Mouse (Mus musculus) limb, embryonic 14.5 days (tissue): ENCODE results near the gene Arhgap33. TPM values are rescaled to one million over a fixed set of nuclear protein-coding genes. Genes with fewer than 3 reads are reported as not detected.

Source experiments
- ATAC-seq: fragments of 200-750 bp; cut with Nextera tagmentation; 2 replicates; pipeline ENCODE4 v1.8.0; 2017; ENCODE audit warnings: low read depth, moderate number of reproducible peaks, moderate TSS enrichment; ENCODE audit not compliant: low FRiP score
- DNase-seq: peaks from one replicate; pipeline ENCODE4 v3.0.0-alpha.2; 2015; ENCODE audit warnings: low spot score
- H3K27ac ChIP-seq: fragments of 300-500 bp; sonication (generic); replicated peaks from 2 replicates; pipeline ENCODE4 v1.5.1; 2014; ENCODE audit warnings: low read depth, mild to moderate bottlenecking, low read length, moderate library complexity, mixed read lengths
- H3K27me3 ChIP-seq: fragments of 300-500 bp; sonication (generic); 2 replicates; pipeline ENCODE4 v1.6.1; 2014; ENCODE audit warnings: low read length, mixed read lengths; ENCODE audit not compliant: control insufficient read depth, insufficient read depth
- H3K36me3 ChIP-seq: fragments of 300-500 bp; sonication (generic); 2 replicates; pipeline ENCODE4 v1.6.1; 2014; ENCODE audit warnings: mild to moderate bottlenecking, low read length, moderate library complexity, mixed read lengths; ENCODE audit not compliant: control insufficient read depth, insufficient read depth
- H3K4me1 ChIP-seq: fragments of 300-500 bp; sonication (generic); 2 replicates; pipeline ENCODE4 v1.6.1; 2014; ENCODE audit warnings: antibody characterized with exemption, low read length, mixed read lengths; ENCODE audit not compliant: control insufficient read depth, insufficient read depth
- H3K4me2 ChIP-seq: fragments of 300-500 bp; sonication (generic); replicated peaks from 2 replicates; pipeline ENCODE4 v1.6.1; 2014; ENCODE audit warnings: low read depth, mild to moderate bottlenecking, low read length, moderate library complexity; ENCODE audit not compliant: severe bottlenecking
- H3K4me3 ChIP-seq: fragments of 300-500 bp; sonication (generic); replicated peaks from 2 replicates; pipeline ENCODE4 v1.5.1; 2014; ENCODE audit warnings: low read length
- H3K9ac ChIP-seq: fragments of 300-500 bp; sonication (generic); 2 replicates; pipeline ENCODE4 v1.6.1; 2014; ENCODE audit warnings: mild to moderate bottlenecking, low read depth, low read length, moderate library complexity; ENCODE audit not compliant: severe bottlenecking
- H3K9me3 ChIP-seq: fragments of 300-500 bp; sonication (generic); 2 replicates; pipeline ENCODE4 v1.6.1; 2016; ENCODE audit warnings: low read length; ENCODE audit not compliant: control insufficient read depth
- POLR2A ChIP-seq: fragments of 200-500 bp; IDR thresholded peaks from 2 replicates; pipeline ENCODE4 v1.8.0; 2012; ENCODE audit warnings: inconsistent platforms, mild to moderate bottlenecking, moderate library complexity, borderline replicate concordance; ENCODE audit not compliant: insufficient read depth, insufficient read length; ENCODE audit errors: extremely low read depth
- WGBS: fragments of 180-500 bp; shearing (Covaris S2); extraction: QIAGEN DNeasy Blood & Tissue Kit; methylation state at CpG from one replicate; pipeline ENCODE4 v1.1.7; 2014; 5-methylcytosine and 5-hydroxymethylcytosine counted together
- polyA plus RNA-seq, 2 experiments: library from polyadenylated mRNA; depleted of rRNA in 1 of 2; stranded (reverse) in 1 of 2; unstranded in 1 of 2; fragments of >200 nt; fragmentation: Nextera tagmentation in 1 of 2; extraction: Ambion mirVana in 1 of 2; gene quantifications; 2 replicates each; pipeline versions ENCODE4 v1.2.1 to v1.2.3; 2012 to 2014

The Arhgap33 gene
- polyA plus RNA-seq, 2 experiments = 9.7 to 66.1 TPM

- H3K27ac ChIP-seq = no peak overlapping the region
- no peaks in the 10 kb centered on the region for H3K9me3 ChIP-seq
- WGBS = 90% methylated on average over 13 of the region's 13 CpGs
- ATAC-seq = no peak
- no peak for TF ChIP-seq POLR2A
- peaks cover 37% of the 10 kb centered on the region for H3K36me3 ChIP-seq
- H3K4me3 ChIP-seq = no peak overlapping the region
- peak overlapping the region; percentile 91; the same call in 1 of the 2 replicates for H3K4me2 ChIP-seq
- H3K9ac ChIP-seq = peak overlapping the region; percentile 67; the same call in 1 of the 2 replicates
- H3K4me1 ChIP-seq = peaks cover 21% of the 10 kb centered on the region
- DNase-seq = no peak
- H3K27me3 ChIP-seq = no peaks in the 10 kb centered on the region
These were observed 23.1 kb upstream of the Arhgap33 start for GRCm38 (mm10) chr7:30557901-30558514.

DNA sequence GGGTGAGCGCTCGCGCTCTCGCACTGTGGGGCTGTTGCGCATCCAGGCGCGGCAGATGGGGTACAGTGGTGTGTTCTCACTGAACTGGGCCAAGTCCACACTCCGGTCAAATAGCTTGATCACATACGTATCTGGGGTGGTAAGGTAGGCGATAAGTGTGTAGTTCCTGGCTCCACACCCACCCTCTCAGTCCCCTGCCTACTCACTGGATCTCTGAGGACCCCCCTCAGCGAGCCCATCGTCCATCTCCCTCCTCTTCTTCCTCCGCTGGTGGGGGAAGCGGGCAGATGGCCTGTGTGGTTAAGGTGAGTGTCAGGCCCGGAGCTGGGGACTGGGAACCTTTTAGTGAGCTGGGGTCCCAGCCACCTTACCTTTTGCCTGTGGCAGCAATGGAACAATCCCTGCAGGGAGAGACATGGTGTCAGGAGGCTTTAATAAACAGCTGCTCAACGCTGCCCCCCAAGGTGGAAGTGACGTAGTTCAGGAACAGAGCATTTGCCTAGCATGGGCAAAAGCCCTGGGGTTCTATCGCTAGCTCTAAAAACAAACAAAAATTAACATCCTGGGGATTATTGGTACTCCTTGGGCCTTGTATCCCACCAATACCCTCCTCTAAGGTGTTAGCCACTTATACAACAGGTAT, 22.2 kb upstream of the Arhgap33 start:
- Histone ChIP-seq H3K4me2 (no peak overlapping the region), H3K27me3 (no peaks in the 10 kb centered on the region), H3K36me3 (peaks cover 37% of the 10 kb centered on the region), H3K27ac (no peak overlapping the region), H3K4me3 (no peak overlapping the region), H3K4me1 (peaks cover 23% of the 10 kb centered on the region), H3K9me3 (no peaks in the 10 kb centered on the region), H3K9ac (no peak overlapping the region)
- 90% methylated on average over 18 of the region's 18 CpGs for WGBS
- ATAC-seq (no peak), DNase-seq (no peak)
- no peak for TF ChIP-seq POLR2A

GRCm38 (mm10) chr7:30553810-30554584, 19.1 kb upstream of the Arhgap33 start:
- H3K9me3 ChIP-seq = no peaks in the 10 kb centered on the region
- H3K36me3 ChIP-seq = peaks cover 34% of the 10 kb centered on the region
- 84% methylated on average over 22 of the region's 22 CpGs for WGBS
- peaks cover 18% of the 10 kb centered on the region for H3K4me1 ChIP-seq
- H3K27me3 ChIP-seq = no peaks in the 10 kb centered on the region
- ATAC-seq (no peak), DNase-seq (no peak)
- TF ChIP-seq POLR2A = no peak
- H3K9ac ChIP-seq = peak overlapping the region; percentile 66; the same call in 1 of the 2 replicates
- peak overlapping the region; percentile 95 for H3K4me2 ChIP-seq
- peak overlapping the region; percentile 71 for H3K4me3 ChIP-seq
- H3K27ac ChIP-seq = no peak overlapping the region; the same call in 1 of the 2 replicates

- WGBS = 5% methylated on average over 21 of the region's 23 CpGs
- DNase-seq (peak; percentile 51), ATAC-seq (no peak)
- TF ChIP-seq POLR2A = 0 out of 2 replicates have a peak, but pooled peaks have one; percentile 23
- Histone ChIP-seq H3K4me1 (peaks cover 11% of the 10 kb centered on the region), H3K4me2 (peak overlapping the region; percentile 95), H3K36me3 (peaks cover 42% of the 10 kb centered on the region), H3K4me3 (peak overlapping the region; percentile 71), H3K27ac (peak overlapping the region; percentile 98), H3K9me3 (no peaks in the 10 kb centered on the region), H3K9ac (peak overlapping the region; percentile 66), H3K27me3 (no peaks in the 10 kb centered on the region)
These were observed 18.2 kb upstream of the Arhgap33 start for GRCm38 (mm10) chr7:30553021-30553589.
